Mouse (Mus musculus): Measurements from ENCODE around the gene Sypl2.

DNA sequence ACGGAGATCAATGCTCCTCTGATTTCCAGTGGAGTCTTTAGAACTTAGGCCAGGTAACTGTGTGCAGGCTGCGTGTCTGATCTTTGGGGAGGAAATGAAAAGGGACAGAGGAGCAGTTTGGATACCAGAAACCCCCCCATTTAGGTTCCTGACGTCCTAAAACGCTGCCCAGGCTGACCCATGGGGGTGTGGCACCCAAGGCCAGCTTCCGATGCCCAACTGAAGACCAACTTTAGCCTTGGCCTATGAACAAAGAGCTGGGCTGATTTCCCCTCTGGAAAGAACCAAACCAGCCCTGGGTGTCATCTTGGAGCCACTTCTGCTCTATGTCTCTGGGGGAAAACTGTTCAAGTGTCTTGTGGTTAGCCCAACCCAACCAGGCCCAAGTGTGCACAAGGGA lies 62.4 kb downstream of the Sypl2 start:
- TF ChIP-seq CTCF (conservative IDR thresholded peaks at IDR 0.05; ENCODE audit: low read length), result no peak
- TF ChIP-seq POU5F1 (IDR thresholded peaks at IDR 0.05; ENCODE audit: borderline replicate concordance, low read length), result no peak

Measured in E14TG2a.4 (cell line).